Mouse (Mus musculus): Measurements from ENCODE around the gene Ddb2.
"Not testable (repeated sequence)": the region's sequence is repeated elsewhere in the genome, so short reads cannot be mapped to it uniquely, and the experiment has no call there.

Ddb2 gene

DNA sequence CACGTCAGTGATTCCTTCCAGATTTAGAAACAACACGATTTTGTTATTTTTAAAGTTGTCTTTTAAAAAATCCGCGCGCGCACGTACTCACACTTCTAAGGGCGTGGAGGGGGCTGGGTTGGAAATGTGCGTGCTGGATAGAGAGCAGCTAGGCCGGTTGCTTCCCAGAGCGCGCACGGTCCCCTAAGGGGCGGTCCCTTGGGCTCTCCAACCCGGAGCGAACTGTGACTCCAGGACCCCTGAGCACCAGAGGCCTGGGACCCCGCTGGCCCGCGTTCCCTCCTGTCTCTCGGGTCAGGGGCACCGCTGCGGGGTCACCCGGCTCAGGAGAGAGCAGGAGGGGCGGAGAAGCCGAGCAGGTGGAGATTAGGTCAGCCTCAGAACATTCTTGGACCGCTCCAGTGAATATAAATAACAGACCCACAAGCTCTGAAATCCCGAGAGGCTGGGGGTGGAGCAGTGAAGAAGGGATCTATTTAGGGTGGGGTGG lies 18.9 kb upstream of the Ddb2 start, which contains the start of gene Pacsin3:
Gene Pacsin3, plus strand, starts transcription at position 294 of the 490 bp plus-strand sequence.
- DNase-seq (ENCODE audit: low spot score in 2 of 2): peak; percentile 57 to 58

DNA sequence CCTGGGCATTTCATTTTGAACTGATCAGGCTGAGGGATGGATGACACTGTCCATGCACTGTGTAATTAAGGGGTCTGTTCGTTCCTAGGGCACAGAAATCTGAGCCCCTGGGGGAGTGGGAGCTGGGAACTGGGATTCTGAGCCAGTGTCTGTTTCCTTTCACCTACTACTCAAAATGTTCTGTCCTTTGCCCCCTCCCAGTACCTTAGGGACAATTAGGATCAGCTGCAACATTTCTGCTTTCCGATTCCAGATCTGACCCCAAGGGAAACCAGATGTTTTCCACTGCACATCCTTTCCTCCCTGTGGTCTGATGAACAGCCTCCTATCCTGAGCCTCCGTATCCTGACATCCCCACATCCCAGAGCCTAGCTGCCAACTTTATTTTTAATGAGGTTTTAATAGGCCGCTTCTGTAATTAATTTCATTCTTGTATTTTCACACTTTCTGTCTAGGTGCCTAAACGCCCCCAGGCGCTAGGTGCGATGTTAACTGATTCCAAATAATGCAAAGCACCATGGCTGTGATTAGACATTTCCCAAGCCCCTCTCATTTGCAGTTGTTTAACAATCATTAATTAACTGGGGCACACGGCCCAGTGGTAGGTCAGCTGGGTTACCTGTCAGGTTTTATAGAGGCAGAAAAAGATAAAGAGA lies 18.1 kb upstream of the Ddb2 start:
- DNase-seq (ENCODE audit: low spot score in 2 of 2): no peak

DNA sequence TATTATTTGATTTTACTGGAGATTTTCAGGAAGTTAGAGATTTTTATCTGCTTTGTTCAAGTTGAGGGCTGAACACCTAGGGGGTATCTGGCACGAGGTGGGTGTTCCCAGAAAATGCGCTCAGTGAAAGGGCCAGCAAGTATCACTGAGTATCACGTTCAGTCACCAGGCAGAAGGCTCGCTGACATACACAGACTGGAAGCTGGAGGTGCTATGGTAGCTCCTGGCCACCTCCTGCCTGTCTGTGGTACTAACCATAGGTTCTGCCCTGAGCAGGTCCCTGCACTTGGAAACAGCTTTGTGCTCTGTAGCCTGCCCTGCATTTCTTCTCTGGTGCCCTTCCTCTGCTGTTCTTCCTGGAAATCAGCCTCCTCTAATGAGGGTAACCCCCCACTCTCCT lies 15.7 kb upstream of the Ddb2 start:
- no peak for DNase-seq (ENCODE audit: low spot score in 2 of 2)

DNA sequence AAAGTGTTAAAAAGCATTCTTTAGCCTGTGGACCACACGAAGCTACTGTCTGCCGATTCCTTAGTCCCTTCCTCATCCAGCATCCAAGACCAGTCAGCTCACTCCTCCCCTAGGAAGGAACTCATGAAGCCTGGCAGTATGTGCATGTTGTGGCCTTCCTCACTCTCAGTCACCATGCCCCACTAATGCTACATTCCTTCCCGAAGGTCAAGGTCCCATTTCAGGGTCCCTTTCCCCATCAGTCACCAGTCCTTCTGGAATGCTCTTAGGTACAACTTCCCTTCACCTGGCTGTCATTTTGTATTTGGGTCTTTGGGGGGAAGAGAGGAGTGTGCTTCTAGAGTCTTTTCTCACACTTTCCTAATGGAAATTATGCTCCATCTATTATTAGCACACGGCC lies 15.2 kb upstream of the Ddb2 start:
- DNase-seq (ENCODE audit: low spot score in 2 of 2): no peak

DNA sequence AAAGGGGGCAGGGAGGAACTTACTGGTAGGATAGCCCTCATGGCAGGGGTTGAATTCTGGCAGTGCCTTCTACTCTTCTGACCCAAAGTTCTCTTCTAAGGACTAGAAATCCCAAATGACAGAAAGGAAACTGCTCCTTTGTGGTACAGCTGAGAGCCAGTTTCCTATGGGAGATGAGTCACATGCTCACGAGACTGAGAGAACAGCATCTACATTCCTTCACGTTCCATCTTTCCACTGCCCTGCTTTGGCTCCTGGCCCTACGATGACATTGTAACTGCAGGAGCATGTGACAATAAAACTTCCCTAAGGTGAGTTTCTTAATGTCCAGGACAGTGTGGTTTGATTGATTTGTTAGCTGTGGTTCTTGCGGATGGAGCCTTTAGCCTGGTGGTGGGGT lies 11.6 kb upstream of the Ddb2 start:
- no peak for DNase-seq (ENCODE audit: low spot score in 2 of 2)

DNA sequence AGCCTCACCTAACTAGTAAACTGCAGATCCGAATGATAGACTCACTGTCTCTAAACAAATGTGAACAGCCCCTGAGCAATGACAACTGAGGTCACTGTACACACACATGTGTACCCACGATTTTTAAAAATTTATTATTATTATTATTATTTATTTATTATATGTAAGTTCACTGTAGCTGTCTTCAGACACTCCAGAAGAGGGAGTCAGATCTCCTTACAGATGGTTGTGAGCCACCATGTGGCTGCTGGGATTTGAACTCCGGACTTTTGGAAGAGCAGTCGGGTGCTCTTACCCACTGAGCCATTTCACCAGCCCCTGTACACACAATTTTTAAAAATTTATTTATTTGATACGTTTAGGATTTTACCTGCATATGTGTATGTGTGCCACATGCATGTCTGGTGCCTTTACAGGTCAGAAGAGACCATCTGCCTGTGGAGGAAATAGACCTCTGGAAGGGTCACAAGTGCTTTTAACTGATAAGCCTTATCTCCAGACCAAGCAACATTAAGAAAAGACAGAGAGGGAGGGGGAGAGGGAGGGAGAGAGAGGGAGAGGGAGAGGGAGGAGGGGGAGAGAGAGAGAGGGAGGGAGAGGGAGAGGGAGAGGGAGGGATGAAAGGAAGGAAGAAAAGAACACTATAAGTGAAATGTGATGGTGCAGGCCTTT lies 7.9 kb upstream of the Ddb2 start:
- no peak for DNase-seq (ENCODE audit: low spot score in 2 of 2)

DNA sequence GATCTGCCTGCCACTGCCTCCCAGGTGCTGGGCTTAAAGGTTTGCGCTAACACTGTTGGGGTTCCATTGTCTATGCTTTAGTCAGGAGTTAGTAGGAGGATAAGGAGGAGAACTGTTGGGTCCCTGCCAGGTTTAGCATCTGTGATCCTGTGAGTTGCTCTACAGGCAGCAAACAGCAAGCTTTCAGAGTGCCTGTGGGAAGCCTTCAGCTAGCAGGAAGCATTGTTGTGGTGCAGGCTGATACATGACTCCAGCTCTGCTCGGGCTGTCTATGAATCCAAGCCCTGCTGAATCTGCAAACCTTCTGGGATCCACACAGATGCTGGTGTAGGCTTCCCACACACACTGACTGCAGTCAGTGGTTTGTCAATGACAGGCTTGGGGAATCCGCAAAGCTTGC lies 6.6 kb upstream of the Ddb2 start:
- no peak for DNase-seq (ENCODE audit: low spot score in 2 of 2)

DNA sequence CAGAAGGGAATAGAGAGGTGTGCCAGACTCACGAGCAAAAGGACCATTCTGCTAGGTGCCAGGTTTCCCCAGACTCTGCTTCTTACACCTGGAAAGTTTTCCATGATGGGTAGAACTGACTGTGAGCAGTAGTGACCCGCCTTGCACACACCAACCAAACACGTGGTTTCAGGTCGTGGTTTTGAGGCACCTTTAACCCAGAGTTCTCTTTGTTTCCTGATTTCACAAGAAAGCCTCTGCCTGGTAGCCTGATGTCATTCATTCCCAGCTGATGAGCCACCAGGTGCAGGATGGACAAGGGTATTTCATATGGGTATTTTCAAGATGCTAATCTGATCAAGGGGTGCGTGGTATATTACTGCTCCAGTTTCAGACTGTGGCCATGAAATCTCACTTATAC lies 5.8 kb upstream of the Ddb2 start:
- DNase-seq (ENCODE audit: low spot score in 2 of 2): no peak

DNA sequence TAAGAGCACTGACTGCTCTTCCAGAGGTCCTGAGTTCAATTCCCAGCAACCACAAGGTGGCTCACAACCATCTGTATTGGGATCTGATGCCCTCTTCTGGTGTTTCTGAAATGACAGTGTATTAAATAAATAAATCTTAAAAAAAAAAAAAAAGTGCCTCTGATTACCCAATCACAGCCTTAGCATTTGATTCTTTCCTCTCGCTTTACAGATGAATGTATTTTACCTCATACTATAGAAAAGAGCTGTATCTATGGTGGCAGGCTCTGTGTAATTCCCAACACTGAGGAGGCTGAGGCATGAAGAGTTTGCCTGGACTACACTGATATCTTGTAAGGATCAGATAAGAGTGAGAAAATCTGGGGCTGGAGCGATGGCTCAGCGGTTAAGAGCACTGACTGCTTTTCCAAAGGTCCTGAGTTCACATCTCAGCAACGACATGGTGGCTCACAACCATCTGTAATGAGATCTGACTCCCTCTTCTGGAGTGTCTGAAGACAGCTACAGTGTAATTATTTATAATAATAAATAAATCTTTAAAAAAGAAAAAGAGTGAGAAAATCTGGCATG lies 814 bp upstream of the Ddb2 start:
- DNase-seq (ENCODE audit: low spot score in 2 of 2): not testable (repeated sequence)

DNA sequence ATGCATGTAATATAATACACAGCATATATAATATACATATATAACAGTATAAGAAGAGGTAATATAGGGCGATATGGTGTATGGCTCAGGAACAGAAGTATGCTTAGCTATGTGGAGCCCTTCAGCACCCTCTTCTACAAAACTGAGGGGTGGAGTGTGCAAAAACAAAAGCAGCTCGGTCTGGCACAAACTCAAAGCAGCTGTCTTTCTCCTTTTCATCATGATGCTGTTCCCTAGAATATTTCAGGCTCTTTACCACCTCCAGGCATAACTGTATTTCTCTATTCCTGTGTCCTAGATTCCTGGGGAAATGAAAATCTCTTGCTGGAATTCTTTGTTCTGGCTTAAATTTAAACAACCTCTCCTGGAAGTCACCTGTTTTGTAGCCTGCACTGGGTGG lies 7.0 kb downstream of the Ddb2 start:
- no peak for DNase-seq (ENCODE audit: low spot score in 2 of 2)

DNA sequence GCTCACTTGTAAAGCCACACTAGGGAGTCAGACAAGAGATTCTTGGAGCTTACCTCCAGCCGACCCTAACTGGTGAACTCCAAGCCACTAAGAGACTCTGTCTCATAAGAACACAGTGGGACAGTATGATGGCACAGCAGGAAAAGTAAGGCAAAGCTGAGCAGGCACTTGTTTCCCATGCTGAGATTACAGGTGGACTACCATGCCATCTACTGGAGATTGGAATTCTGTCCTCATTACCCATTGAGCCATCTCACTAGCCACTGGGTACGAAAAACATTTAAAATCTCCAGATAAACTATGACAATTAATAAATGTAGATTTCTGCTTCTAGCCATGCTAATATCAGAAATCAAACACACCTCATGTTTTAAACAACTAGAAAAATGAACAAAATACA lies 13.2 kb downstream of the Ddb2 start:
- DNase-seq (ENCODE audit: low spot score in 2 of 2): no peak

DNA sequence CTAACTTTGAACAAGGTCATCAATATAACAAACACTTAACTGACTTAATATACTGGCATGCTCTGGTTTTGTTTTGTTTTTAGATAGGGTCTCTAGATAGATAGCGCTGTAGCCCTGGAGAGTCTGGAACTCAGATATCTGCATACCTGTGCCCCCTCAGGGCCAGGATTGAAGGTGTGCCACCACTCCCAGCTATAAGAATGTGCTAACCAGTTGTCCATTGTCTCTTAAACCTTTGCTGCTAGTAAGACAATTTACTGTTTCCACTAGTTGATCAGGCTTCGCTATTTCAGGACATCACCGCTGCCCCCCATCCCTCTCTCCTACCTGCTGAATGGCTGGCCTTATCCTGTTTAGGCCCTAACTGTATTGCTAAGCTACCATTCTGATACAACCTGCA lies 16.3 kb downstream of the Ddb2 start:
- DNase-seq (ENCODE audit: low spot score in 2 of 2): no peak

DNA sequence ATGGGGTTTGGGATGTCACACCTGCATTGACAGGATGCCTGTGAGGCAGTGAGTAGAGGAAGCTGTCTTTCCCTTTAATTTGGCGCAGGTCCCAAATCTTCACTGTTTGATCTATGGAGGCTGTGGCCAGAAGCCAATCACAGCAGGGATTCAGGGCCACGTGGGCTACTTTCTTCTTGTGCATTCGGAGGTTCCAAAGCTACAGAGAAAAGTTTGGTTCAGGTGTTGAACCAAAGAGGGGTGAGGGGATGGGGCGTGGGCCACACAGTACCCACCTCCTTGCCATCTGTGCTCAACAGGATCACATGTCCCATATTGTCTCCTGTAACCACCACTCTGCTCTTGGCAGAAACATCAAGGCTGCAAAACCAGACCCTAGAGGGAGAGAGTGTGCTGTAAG lies 19.8 kb downstream of the Ddb2 start:
- no peak for DNase-seq (ENCODE audit: low spot score in 2 of 2)

DNA sequence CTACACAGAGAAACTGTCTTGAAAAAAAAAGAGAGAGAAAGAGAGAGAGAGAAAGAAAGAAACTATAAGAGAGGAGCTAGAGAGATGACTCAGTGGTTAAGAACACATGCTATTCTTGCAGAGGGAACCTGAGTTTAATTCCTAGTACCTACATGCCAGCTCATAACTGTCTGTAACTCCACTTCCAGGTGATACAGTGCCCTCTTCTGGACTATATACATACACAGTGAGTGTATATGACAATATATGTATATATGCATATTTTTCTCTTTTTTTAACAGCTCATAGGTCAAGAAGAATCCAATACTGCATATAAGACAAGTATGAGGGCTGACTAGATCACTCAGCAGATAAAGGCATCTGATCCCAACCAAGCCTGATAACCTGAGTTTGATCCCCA lies 23.5 kb downstream of the Ddb2 start:
- no peak for DNase-seq (ENCODE audit: low spot score in 2 of 2)

DNA sequence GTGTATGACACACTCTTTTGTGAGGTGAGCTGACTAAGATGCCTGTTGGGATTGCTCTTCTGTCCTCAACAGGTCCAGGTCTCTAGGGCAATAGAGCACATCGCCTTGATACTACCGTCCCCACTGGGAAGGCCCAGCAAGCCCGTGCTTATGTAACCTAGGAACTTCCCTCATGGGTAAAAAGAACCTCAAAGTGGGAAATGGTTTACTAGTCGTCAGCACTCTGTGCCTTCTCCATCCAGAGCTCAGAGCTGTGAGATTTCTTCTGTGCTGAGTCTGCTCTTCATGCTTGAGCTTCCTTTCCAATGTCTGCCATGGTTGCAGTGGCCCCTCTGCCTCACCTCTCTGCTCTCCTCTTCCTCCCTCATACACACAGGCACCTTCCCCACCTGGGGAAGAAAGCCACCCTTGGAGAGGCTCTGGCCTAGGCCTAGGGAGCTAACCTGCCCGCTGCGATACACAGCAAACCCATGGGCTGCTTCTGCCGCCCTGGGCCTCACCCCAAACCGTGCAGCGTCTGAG lies 30.5 kb downstream of the Ddb2 start:
- DNase-seq (ENCODE audit: low spot score in 2 of 2): peak in 1 of 2 experiments; percentile 51

DNA sequence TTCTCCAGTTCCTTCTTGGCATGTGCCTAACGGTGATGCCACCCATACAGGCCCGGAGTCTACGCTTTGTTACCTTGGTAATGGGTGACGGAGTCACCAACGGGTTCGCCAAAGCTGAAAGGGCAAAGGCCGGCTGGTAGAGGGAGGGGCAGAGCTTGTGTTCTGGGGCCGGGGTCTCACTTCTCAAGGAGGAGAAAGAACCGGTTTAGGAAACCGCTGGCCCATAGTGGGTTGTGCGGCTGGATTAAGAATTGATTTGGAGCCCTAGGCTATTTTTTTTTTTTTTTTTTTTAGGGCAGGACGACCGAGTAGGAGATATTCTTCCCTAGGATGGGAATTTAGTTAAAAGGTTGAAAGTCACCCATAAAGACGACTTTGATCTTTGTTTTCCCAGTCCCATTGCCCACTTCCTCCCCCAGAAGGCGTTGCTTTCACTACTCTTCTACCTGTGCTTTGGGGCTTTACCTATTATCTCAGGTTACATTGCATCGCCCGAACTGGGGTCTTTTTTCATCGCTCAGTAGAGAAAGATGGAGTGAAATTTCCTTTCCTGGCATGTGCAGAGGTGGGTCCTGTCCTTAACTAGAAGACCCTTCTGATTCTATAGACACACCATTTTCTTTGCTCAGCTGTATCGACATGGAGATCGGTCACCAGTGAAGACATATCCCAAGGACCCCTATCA lies 33.7 kb downstream of the Ddb2 start:
- DNase-seq (ENCODE audit: low spot score in 2 of 2): no peak

DNA sequence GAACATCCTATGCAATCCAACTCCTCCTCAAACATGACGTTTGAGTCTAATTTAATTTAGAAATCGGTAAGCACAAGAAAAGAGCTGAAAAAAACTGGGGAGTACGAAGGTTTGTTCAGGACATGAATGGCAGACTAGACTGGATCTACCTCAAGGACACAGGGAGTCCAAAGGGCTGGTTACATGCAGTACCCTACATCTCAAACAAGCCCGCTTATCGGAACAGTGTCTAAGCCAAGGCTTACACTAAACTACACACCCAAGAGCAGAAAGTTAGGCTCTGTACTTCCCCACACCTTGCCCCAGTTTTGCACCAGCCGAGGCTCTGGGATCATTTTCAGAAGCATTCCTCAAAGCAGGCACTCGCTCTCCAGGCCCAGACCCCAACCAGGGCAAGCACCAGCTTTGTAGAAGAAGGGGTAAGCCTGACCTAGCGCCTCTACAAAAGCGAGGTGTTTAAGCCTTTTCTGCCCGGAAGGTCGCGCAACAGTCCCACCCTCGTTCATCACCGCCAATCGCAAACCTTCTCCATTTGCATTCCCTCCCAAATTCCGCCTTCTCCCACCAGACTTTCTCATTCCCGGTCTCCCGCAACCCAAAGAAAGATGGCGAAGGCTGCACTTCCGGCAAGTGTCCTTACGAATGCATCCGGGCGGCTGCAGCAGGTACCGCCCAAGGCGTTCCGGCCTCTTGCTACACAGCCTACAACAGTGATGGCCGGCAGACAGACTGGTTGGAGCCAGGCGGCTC lies 34.4 kb downstream of the Ddb2 start, which contains the start of the genes Nr1h3 and Acp2:
Gene Nr1h3, minus strand, starts transcription at position 613 of the 750 bp plus-strand sequence.
Gene Acp2, plus strand, starts transcription at position 664 of the 750 bp plus-strand sequence.
- DNase-seq (ENCODE audit: low spot score in 2 of 2): peak; percentile 89 to 95

DNA sequence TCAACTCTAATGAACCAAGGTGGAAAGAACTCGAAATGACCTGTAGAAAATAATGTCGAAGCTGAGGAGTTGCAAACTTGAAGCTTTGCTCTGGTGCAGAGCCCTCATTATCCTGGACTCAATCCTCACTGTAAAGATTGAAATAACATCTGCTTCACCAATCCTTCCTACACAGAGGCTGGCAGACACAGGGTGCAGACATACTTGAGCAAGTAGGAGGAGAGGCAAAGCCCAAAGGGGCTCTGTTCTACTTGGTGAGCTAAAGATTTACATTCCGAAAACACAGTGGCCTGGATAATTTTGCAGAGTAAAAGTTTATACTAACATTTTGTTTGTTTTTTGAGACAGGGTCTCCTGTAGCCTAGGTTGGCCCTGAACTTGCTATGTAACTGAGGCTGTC lies 37.9 kb downstream of the Ddb2 start:
- no peak for DNase-seq (ENCODE audit: low spot score in 2 of 2)

DNA sequence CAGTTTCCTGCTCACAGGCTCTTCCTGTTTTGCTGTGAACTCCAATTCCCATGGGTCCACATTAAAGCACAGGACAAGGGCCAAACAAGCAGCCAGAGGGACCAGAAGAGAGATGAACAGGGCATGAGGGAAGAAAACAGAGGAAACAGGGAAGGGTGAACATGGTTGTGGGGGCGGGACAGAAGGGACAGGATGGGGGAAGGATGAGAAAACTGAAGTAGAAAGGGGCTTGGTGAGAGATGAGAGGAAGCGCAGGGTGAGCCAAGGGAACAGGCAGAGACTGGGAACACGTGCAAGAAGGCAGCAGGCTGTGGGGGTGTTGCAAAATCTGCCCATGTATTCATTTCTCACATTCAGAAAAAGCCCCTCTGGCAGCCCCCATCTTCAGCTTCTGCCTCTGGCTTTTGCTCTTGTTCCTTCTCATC lies 40.2 kb downstream of the Ddb2 start:
- peak; percentile 76 to 81 for DNase-seq (ENCODE audit: low spot score in 2 of 2)

DNA sequence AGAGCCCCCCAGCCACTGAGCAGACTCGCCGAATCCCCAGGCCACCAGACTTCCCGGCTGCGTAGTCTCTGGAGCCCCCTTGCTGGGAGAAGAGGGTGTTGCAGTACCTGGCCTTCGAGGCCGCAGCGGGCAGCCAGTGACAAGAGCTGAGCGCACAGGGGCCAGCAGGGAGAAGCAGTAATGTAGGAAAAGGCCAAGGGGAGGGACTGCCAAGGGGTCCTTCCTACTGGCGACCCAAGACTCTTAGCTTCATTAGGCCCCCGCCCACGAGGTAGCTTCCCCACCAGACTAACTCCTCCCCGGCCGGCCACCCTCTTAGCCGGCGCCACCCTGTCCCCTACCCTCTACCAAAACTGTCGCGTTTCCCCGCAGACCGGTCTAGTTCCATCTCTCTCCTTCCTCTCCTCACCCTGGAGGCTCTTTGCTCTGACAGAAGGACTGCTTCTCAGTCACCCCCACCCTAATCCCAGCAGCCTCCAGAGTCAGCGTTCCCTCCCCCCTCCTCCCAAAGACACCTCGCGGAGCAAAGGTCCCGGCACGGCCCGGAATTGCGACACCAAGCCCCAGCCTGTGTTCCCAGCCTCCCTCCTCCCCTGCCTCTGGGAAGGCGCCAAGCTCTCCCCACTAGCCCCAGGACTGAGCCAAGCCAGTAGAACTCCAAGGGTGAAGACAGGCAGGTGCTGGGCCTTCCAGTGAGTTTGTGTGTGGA lies 42.0 kb downstream of the Ddb2 start:
- peak; percentile 89 to 91 for DNase-seq (ENCODE audit: low spot score in 2 of 2)

DNA sequence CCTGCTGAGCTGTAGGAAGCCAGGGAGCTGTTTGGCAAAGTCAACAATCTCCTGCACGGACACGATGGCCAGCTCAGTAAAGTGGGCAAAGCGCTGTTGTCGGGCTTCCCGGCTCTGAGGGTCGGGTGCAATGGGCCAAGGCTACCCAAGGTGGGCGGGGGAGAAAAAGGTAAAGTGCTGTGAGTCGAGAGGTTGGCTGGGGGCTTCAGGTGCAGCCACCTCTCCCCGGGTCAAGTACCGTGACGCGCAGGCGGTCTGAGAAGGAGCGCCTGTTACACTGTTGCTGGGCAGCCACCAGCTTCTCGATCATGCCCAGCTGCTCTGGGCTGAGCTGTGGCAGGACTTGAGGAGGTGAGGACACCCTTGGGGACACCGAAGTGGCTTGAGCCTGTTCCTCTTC lies 46.3 kb downstream of the Ddb2 start:
- no peak for DNase-seq (ENCODE audit: low spot score in 2 of 2)

Data from heart, adult 9 months (tissue).